Mouse (Mus musculus): ENCODE measurements around the gene Rnf225.

DNA sequence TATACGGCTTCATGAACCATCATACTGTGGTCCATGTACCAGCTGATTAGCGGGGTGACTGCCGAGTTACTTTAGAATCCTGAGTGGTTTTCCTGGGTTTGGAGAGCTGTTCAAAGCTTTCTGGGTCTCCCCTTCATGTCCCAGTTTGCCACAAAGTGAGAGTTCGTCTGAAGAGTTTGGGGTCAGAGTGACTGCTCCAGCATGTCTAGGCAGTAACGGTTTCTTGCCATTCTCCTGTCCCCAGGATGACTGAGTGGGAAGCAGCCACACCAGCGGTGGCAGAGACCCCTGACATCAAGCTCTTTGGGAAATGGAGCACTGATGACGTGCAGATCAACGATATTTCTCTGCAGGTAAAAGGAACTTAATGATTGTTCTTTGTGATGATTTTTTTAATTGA lies 4.5 kb upstream of the Rnf225 start:
- no peak for TF ChIP-seq POLR2A (IDR thresholded peaks at IDR 0.05; ENCODE audit: control insufficient read depth, extremely low read depth, insufficient read depth, low read length, poor library complexity)
- TF ChIP-seq CTCF (IDR thresholded peaks at IDR 0.05; ENCODE audit: borderline replicate concordance, control insufficient read depth, extremely low read depth, insufficient read depth, low read length, poor library complexity), result no peak

Measured in thymus, adult 2 months (tissue).